Mouse (Mus musculus): ENCODE results near the gene Cd22.
"Not testable (repeated sequence)": the region's sequence is repeated elsewhere in the genome, so short reads cannot be mapped to it uniquely, and the experiment has no call there.

Cd22 gene

GRCm38 (mm10) chr7:30880176-30880575, at the start of gene Cd22:
Cd22 (minus strand) TSS chr7:30880342.
- no peak for DNase-seq (ENCODE audit: low read depth in 1 of 2, low spot score in 2 of 2)

DNA sequence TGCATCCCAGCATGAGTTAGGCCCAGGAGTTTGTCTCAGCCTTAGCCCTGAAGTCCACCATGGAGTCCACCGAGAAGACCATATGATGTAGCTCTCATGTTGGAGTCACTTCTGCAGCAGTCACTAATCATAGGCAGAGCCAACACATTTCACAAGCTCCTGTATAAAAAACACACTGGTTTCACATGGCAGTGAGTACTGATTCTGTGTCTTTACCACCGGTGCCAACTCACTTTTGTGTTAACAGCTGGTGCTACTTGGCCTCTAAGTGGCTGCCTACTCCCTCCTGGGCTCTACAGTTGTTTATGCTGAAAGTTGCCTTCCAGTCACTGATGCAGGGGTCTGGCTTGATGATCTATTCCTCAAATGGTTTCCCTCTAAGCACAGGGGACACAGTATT, 44.4 kb upstream of the Cd22 start, which contains the start of gene Hamp2:
TSS of gene Hamp2 (minus strand) at position 101 of the 400 bp plus-strand sequence.
- not testable (repeated sequence) for DNase-seq (ENCODE audit: low read depth in 1 of 2, low spot score in 2 of 2)

DNA sequence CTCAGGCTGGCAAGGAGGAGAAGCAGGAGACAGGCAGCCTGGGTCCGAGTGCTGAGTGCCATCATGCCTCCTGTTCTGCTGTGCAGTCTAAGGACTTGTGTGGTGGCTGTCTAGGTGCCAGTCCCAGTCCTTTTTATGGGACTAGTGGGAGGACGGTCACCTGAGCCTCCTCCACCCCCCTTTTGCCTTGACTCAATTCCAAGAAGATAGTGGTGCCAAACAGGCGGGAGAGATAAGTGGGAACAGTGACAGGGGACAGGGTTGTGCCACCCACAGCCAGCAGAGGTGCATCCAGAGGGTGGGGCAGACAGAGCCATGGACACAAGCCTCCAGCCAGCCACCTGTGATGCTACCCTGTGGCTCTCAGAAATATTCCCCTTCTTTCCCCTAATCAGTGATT, 43.9 kb upstream of the Cd22 start:
- no peak for DNase-seq (ENCODE audit: low read depth in 1 of 2, low spot score in 2 of 2)

DNA sequence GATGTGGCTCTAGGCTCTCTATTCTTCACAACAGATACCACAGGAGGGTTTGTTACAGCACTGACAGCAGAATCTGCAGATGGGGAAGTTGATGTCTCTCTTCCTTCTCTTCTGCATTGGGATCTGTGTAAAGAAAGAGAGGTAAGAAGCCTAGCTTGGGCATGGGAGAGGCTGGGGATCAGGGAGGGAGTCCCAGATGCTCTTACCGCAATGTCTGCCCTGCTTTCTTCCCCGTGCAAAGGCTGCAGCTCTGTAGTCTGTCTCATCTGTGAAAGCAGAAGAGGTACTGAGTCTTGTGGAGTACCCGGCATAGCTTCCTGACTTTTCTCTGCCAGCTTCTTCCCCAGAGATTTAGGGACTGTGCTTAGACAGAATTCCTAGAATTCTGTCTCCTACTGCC, 42.3 kb upstream of the Cd22 start:
- not testable (repeated sequence) for DNase-seq (ENCODE audit: low read depth in 1 of 2, low spot score in 2 of 2)

DNA sequence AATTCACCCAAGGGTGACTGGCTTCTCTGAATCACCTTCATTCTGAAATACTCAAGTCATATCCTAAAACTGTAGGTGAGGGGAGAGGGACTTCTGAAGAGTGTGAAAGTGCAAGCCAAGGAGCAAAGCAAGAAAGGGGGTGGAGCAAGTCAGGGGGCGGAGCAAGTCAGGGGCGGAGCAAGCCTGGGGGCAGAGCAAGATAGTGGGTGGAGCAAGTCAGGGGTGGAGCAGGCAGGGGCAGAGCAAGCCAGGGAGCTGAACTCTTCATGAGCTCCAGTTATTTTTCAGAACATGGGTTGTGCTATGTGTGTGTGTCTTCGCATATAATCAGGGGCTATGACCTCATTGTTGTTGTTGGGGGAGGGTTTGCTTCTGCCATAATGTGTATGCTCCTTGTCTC, 40.1 kb upstream of the Cd22 start:
- DNase-seq (ENCODE audit: low read depth in 1 of 2, low spot score in 2 of 2): no peak

DNA sequence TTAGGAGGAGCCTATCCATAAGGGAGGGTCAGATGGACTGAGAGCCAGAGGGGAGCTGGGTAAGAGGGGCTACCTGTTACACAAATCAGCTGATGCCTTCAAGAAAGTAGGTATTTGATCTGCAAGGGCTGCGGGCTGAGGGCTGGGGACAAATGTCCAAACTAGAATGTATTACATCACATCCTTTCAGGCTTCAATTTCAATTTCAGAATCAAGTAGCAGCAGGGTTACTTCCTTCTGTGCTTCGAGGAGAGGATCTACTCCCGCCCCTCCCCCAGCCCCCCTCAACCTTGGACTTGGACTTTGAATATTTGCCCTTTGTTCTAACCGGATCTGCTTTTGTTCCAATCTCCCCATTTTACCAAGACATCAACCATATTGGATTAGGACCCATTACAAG, 37.1 kb upstream of the Cd22 start:
- DNase-seq (ENCODE audit: low read depth in 1 of 2, low spot score in 2 of 2): no peak

GRCm38 (mm10) chr7:30916713-30917112, 36.6 kb upstream of the Cd22 start:
- DNase-seq (ENCODE audit: low read depth in 1 of 2, low spot score in 2 of 2): no peak

- no peak for DNase-seq (ENCODE audit: low read depth in 1 of 2, low spot score in 2 of 2)
Measured at GRCm38 (mm10) chr7:30914732-30915131, 34.6 kb upstream of the Cd22 start, which contains the start of gene Mag. Mag (minus strand) TSS chr7:30914873.

- DNase-seq (ENCODE audit: low read depth in 1 of 2, low spot score in 2 of 2): no peak
Measured at GRCm38 (mm10) chr7:30909773-30910172, 29.6 kb upstream of the Cd22 start.

DNA sequence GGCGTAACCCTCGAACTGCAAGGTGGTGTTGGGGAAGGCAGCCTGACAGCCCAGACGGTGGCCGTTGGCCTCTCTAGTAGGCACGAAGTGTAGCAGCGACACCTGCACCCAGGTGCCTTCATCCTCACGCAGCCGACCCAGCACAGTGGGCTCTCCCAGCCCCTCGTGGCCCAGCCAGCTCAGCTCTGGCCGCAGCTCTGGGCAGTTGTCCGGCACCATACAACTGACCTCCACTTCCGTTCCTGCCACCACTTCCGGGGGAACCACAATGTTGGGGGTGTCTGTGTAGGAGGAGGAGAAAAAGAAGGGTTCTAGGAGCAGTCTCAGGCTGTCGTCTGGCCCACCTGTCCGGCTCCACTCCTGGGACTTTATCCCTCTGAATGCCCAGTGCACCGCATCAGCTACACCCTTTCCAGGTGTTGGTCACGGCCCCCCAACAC, 28.9 kb upstream of the Cd22 start:
- DNase-seq (ENCODE audit: low read depth in 1 of 2, low spot score in 2 of 2): no peak

DNA sequence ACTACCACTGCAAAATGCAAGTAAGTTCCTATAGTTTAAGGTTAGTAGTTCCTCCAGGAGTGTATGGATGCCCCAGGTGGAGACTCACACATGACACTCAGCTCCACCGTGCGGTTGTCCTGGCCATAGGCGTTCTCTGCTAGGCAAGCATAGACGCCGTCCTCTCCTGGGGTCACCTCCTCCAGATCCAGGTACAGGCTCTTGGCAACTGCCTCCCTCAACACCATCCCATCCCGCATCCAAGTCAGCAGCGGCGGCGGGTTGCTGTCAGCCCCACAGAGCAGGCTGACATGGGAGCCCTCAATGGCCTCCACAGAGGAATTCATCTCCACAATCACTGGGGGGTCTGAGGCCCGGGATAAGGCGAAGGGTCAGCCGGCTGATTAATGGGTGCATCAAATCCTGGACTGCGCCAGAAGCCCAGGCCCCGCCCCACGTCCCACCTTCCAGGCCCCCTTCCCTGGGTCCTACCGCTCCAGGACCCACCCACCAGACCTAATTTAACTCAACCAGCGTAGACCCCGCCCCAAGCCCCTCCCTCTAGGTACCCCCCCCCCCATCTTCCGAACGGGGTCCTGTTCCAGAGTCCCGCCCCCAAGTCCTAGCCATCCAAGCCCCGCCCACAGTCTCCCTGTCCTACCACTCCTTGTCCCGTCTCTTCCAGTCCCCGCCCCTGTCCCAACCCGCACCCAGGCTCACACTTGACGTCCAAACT, 28.3 kb upstream of the Cd22 start:
- no peak for DNase-seq (ENCODE audit: low read depth in 1 of 2, low spot score in 2 of 2)

- DNase-seq (ENCODE audit: low read depth in 1 of 2, low spot score in 2 of 2): no peak
Measured at GRCm38 (mm10) chr7:30904042-30904441, 23.9 kb upstream of the Cd22 start.

- DNase-seq (ENCODE audit: low read depth in 1 of 2, low spot score in 2 of 2): no peak
Measured at GRCm38 (mm10) chr7:30895217-30895616, 15.1 kb upstream of the Cd22 start.

DNA sequence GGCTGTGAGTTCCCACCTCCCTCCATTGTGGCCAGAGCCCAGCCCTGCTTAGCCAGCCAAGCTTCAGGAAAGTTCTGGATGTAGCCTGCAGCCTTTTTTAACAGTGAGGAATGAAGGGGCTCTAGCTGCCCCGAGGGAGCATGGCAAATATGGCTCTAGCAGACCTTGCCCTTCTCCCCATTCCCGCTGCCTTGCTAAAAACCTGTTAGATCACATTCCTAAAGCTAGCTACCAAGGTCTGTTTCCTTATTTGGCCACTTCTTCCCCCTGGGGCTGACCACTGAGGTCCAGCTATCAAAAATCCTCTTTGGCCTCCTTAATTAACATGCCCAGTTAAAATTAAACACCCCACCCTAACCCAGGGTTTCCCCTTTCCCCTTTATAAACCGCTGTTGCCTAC, 12.4 kb upstream of the Cd22 start:
- DNase-seq (ENCODE audit: low read depth in 1 of 2, low spot score in 2 of 2): no peak

- no peak for DNase-seq (ENCODE audit: low read depth in 1 of 2, low spot score in 2 of 2)
Measured at GRCm38 (mm10) chr7:30891746-30892145, 11.6 kb upstream of the Cd22 start.

- no peak for DNase-seq (ENCODE audit: low read depth in 1 of 2, low spot score in 2 of 2)
Measured at GRCm38 (mm10) chr7:30890681-30891080, 10.5 kb upstream of the Cd22 start.

DNA sequence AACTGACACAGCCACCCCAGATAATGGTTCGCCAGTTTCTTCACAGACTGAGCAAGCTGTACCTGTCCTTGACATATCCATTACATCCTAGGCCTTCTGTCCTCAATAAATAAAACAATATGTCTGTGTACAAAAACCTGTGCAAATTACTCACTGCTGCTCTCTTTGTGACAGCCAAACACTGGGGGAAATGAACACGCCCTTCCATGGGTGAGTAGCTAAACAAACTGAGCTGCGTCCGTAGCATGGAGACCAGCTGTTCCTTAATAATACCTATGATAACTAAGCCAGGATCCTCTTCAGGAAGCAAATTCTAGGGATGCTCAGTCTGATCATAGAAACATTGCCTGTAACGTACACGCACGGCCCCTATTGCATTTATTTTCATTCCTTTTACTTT, 8.6 kb upstream of the Cd22 start:
- DNase-seq (ENCODE audit: low read depth in 1 of 2, low spot score in 2 of 2): no peak

- no peak for DNase-seq (ENCODE audit: low read depth in 1 of 2, low spot score in 2 of 2)
Measured at GRCm38 (mm10) chr7:30887568-30888188, 7.5 kb upstream of the Cd22 start.

DNA sequence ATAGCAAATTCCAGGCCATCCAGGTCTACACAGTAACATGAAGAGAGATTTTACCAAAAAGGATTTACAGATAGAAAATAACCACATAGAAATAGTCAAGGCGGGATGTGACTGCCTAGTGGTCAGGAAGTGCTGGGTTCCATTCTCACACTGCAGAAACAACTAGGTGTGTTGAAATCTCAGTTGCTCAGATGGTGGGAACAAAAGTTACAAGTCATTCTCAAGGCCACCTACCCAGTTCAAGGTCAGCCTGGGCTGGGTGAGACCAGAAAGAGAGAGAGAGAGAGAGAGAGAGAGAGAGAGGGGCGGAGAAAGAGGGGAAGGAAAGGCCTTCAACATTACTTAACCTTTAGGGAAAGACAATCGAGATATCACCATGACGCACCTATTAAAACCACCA, 6.7 kb upstream of the Cd22 start:
- no peak for DNase-seq (ENCODE audit: low read depth in 1 of 2, low spot score in 2 of 2)

DNA sequence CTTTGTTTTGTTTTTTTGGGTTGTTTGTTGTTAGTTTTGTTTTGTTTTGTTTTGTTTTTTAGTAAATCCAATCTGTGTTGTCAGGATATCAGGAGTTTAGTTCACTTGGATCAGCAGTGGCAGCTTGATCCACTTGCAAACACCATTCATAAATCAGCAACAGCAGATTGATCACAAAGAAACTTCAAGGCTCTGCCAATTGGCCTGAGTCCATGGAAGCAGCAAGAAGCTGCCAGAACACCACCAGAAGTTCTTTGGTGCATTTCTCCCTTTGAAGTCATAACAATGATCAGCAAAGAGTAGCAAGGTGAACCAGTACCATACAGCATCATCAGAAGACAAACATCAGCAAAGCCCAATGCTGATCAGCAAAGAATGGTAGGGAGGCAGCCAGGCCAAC, 3.9 kb upstream of the Cd22 start:
- no peak for DNase-seq (ENCODE audit: low read depth in 1 of 2, low spot score in 2 of 2)

DNA sequence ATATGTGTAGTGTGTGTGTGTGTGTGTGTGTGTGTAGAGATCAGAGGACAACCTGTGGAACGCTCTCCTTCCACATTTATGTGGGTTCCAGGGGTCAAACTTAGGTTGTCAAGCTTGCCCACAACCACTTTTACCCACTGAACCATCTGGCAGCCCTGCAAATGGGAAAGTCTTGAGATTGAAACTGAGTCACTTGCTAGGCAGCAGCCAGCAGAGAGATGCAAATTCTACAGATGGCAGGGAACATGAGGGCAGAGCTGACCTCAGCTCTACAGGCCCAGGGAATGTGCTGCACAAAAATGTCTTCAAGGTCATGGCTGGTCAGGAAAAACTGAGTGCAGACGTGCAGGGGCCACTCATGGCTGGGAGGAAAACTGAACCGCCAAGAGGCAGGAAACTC, 1.2 kb upstream of the Cd22 start:
- no peak for DNase-seq (ENCODE audit: low read depth in 1 of 2, low spot score in 2 of 2)

DNA sequence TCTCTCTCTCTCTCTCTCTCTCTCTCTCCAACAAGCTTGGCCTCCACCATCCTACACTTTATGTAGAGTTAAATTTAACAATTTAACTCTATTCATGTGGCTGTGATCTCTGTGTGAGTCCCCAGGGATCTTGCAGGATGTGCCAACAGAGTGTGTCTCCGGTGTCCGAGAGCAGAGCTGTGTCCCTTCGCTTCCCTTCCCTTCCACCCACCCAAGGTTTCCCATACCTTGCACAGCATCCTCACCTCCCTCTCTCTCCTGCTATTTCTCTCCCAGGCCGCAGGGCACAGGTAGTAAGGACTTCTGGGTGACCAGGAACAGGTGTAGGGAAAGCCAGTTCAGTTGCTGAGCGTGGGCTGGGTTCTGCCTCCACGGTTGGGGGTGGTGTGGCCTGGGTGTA, 1.2 kb downstream of the Cd22 start:
- DNase-seq (ENCODE audit: low read depth in 1 of 2, low spot score in 2 of 2): no peak

DNA sequence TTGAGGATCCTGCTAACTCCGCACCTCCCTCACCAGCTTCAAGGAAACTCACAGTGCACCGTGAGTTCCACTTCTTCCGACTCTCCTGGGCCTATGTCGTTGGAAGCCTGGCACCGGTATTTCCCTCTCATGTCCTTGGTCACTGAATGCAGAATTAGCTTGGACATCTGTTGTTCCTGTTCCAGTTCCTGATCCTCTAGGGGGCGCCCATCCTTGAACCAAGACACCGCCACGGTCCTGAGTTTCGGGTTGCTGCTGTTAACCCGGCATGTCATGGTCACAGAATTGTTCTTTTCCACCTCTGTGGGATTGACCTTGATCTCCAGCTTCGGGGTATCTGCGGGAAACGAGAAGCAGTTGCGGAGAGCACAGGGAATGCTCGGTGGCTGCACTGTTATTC, 7.1 kb downstream of the Cd22 start:
- DNase-seq (ENCODE audit: low read depth in 1 of 2, low spot score in 2 of 2): peak in 1 of 2 experiments; percentile 66
